Mouse (Mus musculus): Measurements from ENCODE around the gene Adipor1. TPM values are rescaled to one million over a fixed set of nuclear protein-coding genes. Genes with fewer than 3 reads are reported as not detected.
"Not testable (repeated sequence)": the region's sequence is repeated elsewhere in the genome, so short reads cannot be mapped to it uniquely, and the experiment has no call there.

Adipor1 gene
- polyA plus RNA-seq, 1 experiment from 2014 or later = 78.7 TPM

DNA sequence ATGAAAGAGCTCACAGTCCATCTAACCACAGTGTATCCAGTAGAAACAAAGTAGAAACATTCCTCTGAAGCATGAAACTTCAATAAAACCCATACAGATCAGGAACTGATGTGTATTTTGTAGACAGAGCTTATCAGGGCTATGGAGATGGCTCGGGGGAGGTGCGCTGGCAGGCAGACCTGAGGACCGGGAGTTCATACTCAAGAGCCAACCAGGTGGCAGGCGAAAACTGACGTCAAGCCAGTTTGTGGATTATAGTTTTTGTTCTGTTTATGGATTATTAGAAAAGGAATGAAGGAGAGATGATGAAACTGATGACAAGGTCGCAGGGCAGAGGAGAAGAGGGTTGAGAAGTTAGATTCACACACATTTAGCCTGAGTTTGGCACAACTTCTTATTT, 25.3 kb downstream of the Adipor1 start:
- Histone ChIP-seq H3K27me3 (replicated peaks; ENCODE audit: control insufficient read depth, insufficient read depth, low read length) (no peaks in the 10 kb centered on the region), H3K9me3 (ENCODE audit: control insufficient read depth, low read length) (no peaks in the 10 kb centered on the region), H3K9ac (ENCODE audit: low read depth, low read length) (no peak overlapping the region), H3K27ac (ENCODE audit: low read length) (no peak overlapping the region), H3K4me3 (ENCODE audit: low read length) (no peak overlapping the region), H3K4me1 (ENCODE audit: control insufficient read depth, insufficient read depth, low read length) (no peaks in the 10 kb centered on the region), H3K4me2 (ENCODE audit: low read depth, low read length) (no peak overlapping the region), H3K36me3 (ENCODE audit: control insufficient read depth, insufficient read depth, low read length) (no peaks in the 10 kb centered on the region)
- no peak for ATAC-seq
- WGBS = 79% methylated on average over 6 of the region's 6 CpGs

DNA sequence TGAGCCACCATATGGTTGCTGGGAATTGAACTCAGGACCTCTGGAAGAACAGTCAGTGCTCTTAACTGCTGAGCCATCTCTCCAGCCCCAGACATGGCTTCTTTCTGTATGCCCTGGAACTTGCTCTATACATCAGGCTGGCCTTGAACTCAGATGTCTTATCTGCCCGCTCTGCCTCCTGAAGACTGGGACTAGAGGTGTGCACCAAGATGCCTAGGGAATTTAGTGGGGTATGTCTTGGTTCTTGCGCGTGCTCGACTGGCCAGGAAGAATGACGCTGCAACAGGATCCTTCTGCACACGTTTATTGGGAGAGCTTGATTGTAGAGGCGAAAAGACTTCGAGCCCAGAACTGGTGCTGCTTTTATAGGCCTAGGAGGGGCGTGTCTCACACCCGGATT, 26.6 kb downstream of the Adipor1 start:
- H3K9me3 ChIP-seq (ENCODE audit: control insufficient read depth, low read length); H3K27ac ChIP-seq (ENCODE audit: low read length); H3K9ac ChIP-seq (ENCODE audit: low read depth, low read length); H3K4me2 ChIP-seq (ENCODE audit: low read depth, low read length); ATAC-seq; H3K4me3 ChIP-seq (ENCODE audit: low read length); H3K36me3 ChIP-seq (ENCODE audit: control insufficient read depth, insufficient read depth, low read length); H3K4me1 ChIP-seq (ENCODE audit: control insufficient read depth, insufficient read depth, low read length); H3K27me3 ChIP-seq (replicated peaks; ENCODE audit: control insufficient read depth, insufficient read depth, low read length): not testable (repeated sequence)
- WGBS = 88% methylated on average over 6 of the region's 10 CpGs

DNA sequence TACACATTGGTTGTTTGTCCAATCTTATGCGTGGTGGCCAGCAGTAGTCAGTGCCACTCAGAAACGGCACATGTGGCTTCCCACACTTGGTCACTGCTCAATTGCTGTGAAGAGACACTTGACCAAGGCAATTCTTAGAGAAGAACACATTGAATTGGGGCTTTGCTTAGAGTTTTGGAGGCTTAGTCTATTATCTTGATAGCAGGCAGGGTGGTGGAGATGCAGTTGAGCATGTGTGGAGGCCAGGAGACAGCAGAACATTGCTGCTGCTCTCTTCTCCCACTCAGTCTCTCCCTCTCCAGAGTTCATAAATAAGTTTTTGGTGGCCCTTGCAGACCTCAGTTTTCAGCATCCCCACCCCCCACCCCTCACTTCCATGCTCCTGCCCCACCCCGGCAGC, 27.2 kb downstream of the Adipor1 start:
- Histone ChIP-seq H3K4me1 (ENCODE audit: control insufficient read depth, insufficient read depth, low read length) (no peaks in the 10 kb centered on the region), H3K4me3 (ENCODE audit: low read length) (no peak overlapping the region), H3K4me2 (ENCODE audit: low read depth, low read length) (no peak overlapping the region), H3K36me3 (ENCODE audit: control insufficient read depth, insufficient read depth, low read length) (no peaks in the 10 kb centered on the region), H3K9ac (ENCODE audit: low read depth, low read length) (no peak overlapping the region), H3K27me3 (replicated peaks; ENCODE audit: control insufficient read depth, insufficient read depth, low read length) (no peaks in the 10 kb centered on the region), H3K27ac (ENCODE audit: low read length) (no peak overlapping the region), H3K9me3 (ENCODE audit: control insufficient read depth, low read length) (no peaks in the 10 kb centered on the region)
- no peak for ATAC-seq
- WGBS = 91% methylated on average over 3 of the region's 3 CpGs

DNA sequence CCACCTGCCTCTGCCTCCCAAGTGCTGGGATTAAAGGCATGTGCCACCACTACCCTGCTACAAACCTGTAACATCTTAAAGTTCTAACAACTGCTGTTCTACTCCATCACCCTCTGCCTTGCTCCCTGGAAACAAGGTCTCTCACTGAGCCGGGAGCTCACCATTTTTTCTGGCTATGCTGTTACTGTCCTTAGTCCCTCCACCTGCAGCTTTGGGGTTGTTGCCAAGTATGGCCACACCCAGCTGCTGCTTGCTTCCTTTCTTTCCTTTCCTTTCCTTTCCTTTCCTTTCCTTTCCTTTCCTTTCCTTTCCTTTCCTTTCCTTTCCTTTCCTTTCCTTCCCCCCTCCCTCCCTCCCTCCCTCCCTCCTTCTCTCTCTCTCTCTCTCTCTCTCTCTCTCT, 28.1 kb downstream of the Adipor1 start:
- H3K4me3 ChIP-seq (ENCODE audit: low read length); H3K9ac ChIP-seq (ENCODE audit: low read depth, low read length); H3K27ac ChIP-seq (ENCODE audit: low read length); H3K4me2 ChIP-seq (ENCODE audit: low read depth, low read length); H3K9me3 ChIP-seq (ENCODE audit: control insufficient read depth, low read length); H3K4me1 ChIP-seq (ENCODE audit: control insufficient read depth, insufficient read depth, low read length); H3K36me3 ChIP-seq (ENCODE audit: control insufficient read depth, insufficient read depth, low read length); H3K27me3 ChIP-seq (replicated peaks; ENCODE audit: control insufficient read depth, insufficient read depth, low read length); ATAC-seq: not testable (repeated sequence)
- WGBS = 87% methylated on average over 1 of the region's 1 CpGs

DNA sequence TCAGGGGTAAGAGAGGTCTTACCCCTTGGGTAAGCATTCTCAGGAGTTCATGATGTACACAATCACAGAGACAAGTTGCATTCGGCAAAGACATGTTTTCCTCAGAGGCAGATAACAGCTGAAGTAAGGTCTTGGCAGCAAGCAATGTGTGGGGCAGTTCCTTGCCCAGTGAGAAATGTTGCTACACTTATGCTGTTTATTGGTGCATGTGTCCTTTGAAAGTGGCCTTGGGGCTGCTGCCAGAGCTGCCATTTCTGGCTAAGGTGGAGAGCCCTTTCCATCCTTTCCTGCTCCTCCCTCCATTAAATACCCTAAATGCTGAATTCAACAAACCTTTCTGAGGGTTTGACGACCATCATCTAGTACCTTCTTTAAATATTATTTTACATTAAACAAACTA, 30.2 kb downstream of the Adipor1 start:
- H3K4me1 ChIP-seq (ENCODE audit: control insufficient read depth, insufficient read depth, low read length) = no peaks in the 10 kb centered on the region
- no peaks in the 10 kb centered on the region for H3K9me3 ChIP-seq (ENCODE audit: control insufficient read depth, low read length)
- H3K27me3 ChIP-seq (replicated peaks; ENCODE audit: control insufficient read depth, insufficient read depth, low read length) = no peaks in the 10 kb centered on the region
- no peak overlapping the region for H3K4me3 ChIP-seq (ENCODE audit: low read length)
- no peaks in the 10 kb centered on the region for H3K36me3 ChIP-seq (ENCODE audit: control insufficient read depth, insufficient read depth, low read length)
- H3K9ac ChIP-seq (ENCODE audit: low read depth, low read length) = no peak overlapping the region
- H3K4me2 ChIP-seq (ENCODE audit: low read depth, low read length) = no peak overlapping the region
- 77% methylated on average over 2 of the region's 2 CpGs for WGBS
- ATAC-seq = no peak
- H3K27ac ChIP-seq (ENCODE audit: low read length) = no peak overlapping the region

DNA sequence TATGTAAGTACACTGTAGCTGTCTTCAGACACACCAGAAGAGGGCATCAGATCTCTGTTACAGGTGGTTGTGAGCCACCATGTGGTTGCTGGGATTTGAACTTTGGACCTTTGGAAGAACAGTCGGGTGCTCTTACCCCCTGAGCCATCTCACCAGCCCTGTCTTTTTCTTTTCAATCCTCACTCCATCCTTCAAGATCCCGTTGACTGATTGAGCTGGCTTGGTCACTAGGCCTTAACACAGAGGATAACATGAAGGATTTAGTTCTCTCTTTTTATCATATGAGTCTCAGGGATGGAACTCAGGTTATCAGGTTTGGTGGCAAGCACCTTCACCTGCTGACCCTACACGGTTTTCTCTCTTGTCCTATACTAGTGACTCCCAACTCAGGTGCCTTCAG, 33.4 kb downstream of the Adipor1 start:
- not testable (repeated sequence) for H3K9me3 ChIP-seq (ENCODE audit: control insufficient read depth, low read length); H3K4me1 ChIP-seq (ENCODE audit: control insufficient read depth, insufficient read depth, low read length); ATAC-seq; H3K9ac ChIP-seq (ENCODE audit: low read depth, low read length); H3K4me3 ChIP-seq (ENCODE audit: low read length); H3K4me2 ChIP-seq (ENCODE audit: low read depth, low read length); H3K36me3 ChIP-seq (ENCODE audit: control insufficient read depth, insufficient read depth, low read length); H3K27me3 ChIP-seq (replicated peaks; ENCODE audit: control insufficient read depth, insufficient read depth, low read length); H3K27ac ChIP-seq (ENCODE audit: low read length)
- WGBS = 75% methylated on average over 3 of the region's 3 CpGs

DNA sequence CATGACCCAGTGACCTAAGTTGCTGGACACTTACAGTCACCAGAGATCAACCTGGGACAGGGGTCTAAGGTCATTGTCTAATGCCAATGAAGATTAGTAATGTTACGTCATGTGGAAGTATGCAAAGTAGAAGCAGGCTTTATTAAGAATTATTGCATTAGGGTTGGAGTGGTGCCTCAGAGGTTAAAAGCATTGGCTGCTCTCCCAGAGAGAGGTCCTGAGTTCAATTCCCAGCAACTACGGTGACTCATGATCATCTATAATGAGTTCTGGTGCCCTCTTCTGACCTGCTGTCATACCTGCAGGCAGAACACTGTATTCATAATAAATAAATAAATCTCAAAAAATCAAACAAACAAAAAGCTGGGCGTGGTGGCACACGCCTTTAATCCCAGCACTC, 35.0 kb downstream of the Adipor1 start:
- H3K4me2 ChIP-seq (ENCODE audit: low read depth, low read length) = no peak overlapping the region
- H3K9ac ChIP-seq (ENCODE audit: low read depth, low read length) = no peak overlapping the region
- no peak overlapping the region for H3K4me3 ChIP-seq (ENCODE audit: low read length)
- H3K27ac ChIP-seq (ENCODE audit: low read length) = no peak overlapping the region
- H3K4me1 ChIP-seq (ENCODE audit: control insufficient read depth, insufficient read depth, low read length) = no peaks in the 10 kb centered on the region
- H3K27me3 ChIP-seq (replicated peaks; ENCODE audit: control insufficient read depth, insufficient read depth, low read length) = no peaks in the 10 kb centered on the region
- 86% methylated on average over 4 of the region's 4 CpGs for WGBS
- H3K36me3 ChIP-seq (ENCODE audit: control insufficient read depth, insufficient read depth, low read length) = no peaks in the 10 kb centered on the region
- no peak for ATAC-seq
- H3K9me3 ChIP-seq (ENCODE audit: control insufficient read depth, low read length) = no peaks in the 10 kb centered on the region

DNA sequence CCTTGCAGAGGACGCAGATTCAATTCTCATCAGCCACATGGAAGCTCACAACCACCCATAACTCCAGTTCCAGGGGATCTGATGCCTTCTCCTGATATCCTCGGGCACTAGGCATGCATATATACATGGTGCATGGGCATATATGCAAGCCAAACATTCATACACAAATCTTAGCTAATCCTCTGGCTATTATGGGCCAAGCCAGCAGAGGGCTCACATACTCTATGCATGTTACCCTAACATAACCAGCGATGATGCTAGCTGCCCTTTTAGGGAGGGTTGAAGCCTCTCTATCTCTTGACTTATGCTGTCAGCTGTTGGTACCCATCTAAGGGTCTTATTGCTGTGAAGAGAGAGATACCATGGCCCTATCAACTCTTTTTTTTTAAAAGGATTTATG, 35.8 kb downstream of the Adipor1 start:
- peaks cover under 1% of the 10 kb centered on the region; the same call in 1 of the 2 replicates for H3K4me1 ChIP-seq (ENCODE audit: control insufficient read depth, insufficient read depth, low read length)
- no peaks in the 10 kb centered on the region for H3K36me3 ChIP-seq (ENCODE audit: control insufficient read depth, insufficient read depth, low read length)
- H3K27ac ChIP-seq (ENCODE audit: low read length) = no peak overlapping the region
- no peaks in the 10 kb centered on the region for H3K9me3 ChIP-seq (ENCODE audit: control insufficient read depth, low read length)
- no peak overlapping the region for H3K9ac ChIP-seq (ENCODE audit: low read depth, low read length)
- H3K4me2 ChIP-seq (ENCODE audit: low read depth, low read length) = no peak overlapping the region
- no peaks in the 10 kb centered on the region for H3K27me3 ChIP-seq (replicated peaks; ENCODE audit: control insufficient read depth, insufficient read depth, low read length)
- no peak overlapping the region for H3K4me3 ChIP-seq (ENCODE audit: low read length)
- WGBS = 45% methylated on average over 3 of the region's 3 CpGs
- ATAC-seq = no peak

DNA sequence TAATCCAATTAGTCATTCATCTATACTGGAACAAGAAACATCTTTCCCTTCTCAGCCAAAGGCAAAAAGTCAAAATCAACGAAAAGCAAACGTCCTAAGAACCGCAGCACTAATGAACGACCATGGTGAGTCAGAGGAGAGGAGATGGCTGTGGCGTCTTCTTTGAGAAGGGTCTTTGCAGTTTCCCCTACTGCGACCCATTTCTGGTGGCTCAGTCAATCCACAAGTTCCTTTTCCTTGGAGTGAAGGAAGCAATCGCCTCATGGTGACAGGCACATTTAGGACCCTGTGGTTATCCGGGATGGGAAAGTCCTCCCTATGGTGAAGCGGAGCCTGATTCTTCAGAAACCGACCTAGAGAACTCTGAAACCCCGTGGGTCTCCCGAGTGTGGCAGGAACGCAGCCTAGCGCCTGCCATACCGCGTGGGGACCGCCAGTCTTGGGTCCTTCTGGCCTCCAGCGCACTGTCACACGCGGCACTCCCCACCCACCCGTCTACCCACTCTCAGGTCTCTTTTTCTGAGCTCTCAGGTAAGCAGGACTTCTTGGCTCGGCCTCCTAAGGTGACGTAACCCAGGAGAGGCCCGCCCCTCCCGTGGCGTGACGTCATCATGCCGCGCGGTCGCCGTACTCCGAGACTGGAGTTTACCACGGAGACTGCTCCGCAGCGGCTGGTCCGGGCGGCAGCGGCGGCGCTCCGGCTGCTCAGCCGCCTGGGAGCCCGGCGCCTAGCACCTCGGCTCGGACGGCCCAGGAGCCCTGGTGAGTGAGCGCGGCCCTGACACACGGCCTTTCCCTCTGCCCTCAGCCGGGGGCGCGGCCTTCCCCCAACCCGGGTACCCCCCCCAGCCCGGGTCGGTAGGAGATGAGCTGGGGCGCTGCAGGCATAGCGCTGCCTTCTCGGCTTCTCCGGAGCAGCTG, 40.0 kb downstream of the Adipor1 start, which contains the start of gene Klhl12:
Gene Klhl12, plus strand, starts transcription at position 628 of the 921 bp plus-strand sequence.
- Histone ChIP-seq H3K9me3 (ENCODE audit: control insufficient read depth, low read length) (no peaks in the 10 kb centered on the region), H3K27ac (ENCODE audit: low read length) (peak within 1 kb of the TSS; percentile 74), H3K36me3 (ENCODE audit: control insufficient read depth, insufficient read depth, low read length) (no peaks in the 10 kb centered on the region), H3K4me2 (ENCODE audit: low read depth, low read length) (peak within 1 kb of the TSS; percentile 75), H3K27me3 (replicated peaks; ENCODE audit: control insufficient read depth, insufficient read depth, low read length) (no peaks in the 10 kb centered on the region), H3K9ac (ENCODE audit: low read depth, low read length) (peak within 1 kb of the TSS; percentile 98), H3K4me1 (ENCODE audit: control insufficient read depth, insufficient read depth, low read length) (peaks cover 5% of the 10 kb centered on the region; the same call in 1 of the 2 replicates), H3K4me3 (ENCODE audit: low read length) (peak within 1 kb of the TSS; percentile 99)
- peak; percentile 99 for ATAC-seq
- under 1% methylated on average over 61 of the region's 61 CpGs for WGBS
